ENCODE assay signal across 24 mouse cellular contexts in genomic region chr11:86099341-86099740, GRCm38 (mm10).
DNase-seq lines count a peak whose midpoint lies in the region; ATAC-seq and TF ChIP-seq lines count a peak whose summit lies in the region.
"Had no signal": no experiment of that assay in that cellular context is flagged by ENCODE, and none has a peak within 500 bp of the region (broad histone marks: within the 10 kb centered on the region; RNA-seq: fewer than 3 reads in every experiment).

No protein-coding gene starts in this region.

- no peak overlapping the region for H3K9ac ChIP-seq in liver, adult 2 months (ENCODE audit: low read depth, low read length)
- no peak overlapping the region for H3K9ac ChIP-seq in liver, postnatal 0 days (replicated peaks)
- no peak overlapping the region for H3K9ac ChIP-seq in hindbrain, postnatal 0 days (replicated peaks; ENCODE audit: low read length)
- H3K9ac ChIP-seq: forebrain, embryonic 13.5 days; hindbrain, embryonic 15.5 days; liver, embryonic 15.5 days; midbrain, embryonic 15.5 days; neural tube, embryonic 15.5 days; stomach, embryonic 15.5 days had no signal

- ATAC-seq in liver, postnatal 0 days: no peak
- ATAC-seq in hindbrain, postnatal 0 days: no peak
- ATAC-seq: forebrain, embryonic 13.5 days; midbrain, embryonic 15.5 days; Patski had no signal

- WGBS in liver, adult 2 months: 28% methylated on average over 2 of the region's 2 CpGs
- WGBS in liver, postnatal 0 days (ENCODE audit: insufficient replicate concordance): 56% methylated on average over 2 of the region's 2 CpGs
- WGBS in hindbrain, postnatal 0 days: 68% methylated on average over 2 of the region's 2 CpGs

- H3K27ac ChIP-seq in liver, adult 2 months (replicated peaks; ENCODE audit: insufficient read depth, low read depth, low read length): no peak overlapping the region
- no peak overlapping the region for H3K27ac ChIP-seq in liver, postnatal 0 days (ENCODE audit: low read depth)
- 0 out of 2 replicates have a peak overlapping the region, but pooled peaks have one; percentile 31 for H3K27ac ChIP-seq in bone marrow macrophage, adult 2 months (ENCODE audit: insufficient read depth, low read depth, low read length)
- no peak overlapping the region for H3K27ac ChIP-seq in hindbrain, postnatal 0 days
- H3K27ac ChIP-seq: forebrain, embryonic 13.5 days; hindbrain, embryonic 10.5 days; hindbrain, embryonic 15.5 days; liver, embryonic 15.5 days; midbrain, embryonic 10.5 days; midbrain, embryonic 15.5 days; neural tube, embryonic 15.5 days; stomach, embryonic 15.5 days had no signal

- H3K27me3 ChIP-seq in liver, adult 2 months (ENCODE audit: control insufficient read depth, insufficient read depth, low read length): no peaks in the 10 kb centered on the region
- H3K27me3 ChIP-seq in liver, postnatal 0 days (ENCODE audit: insufficient read depth, low read length): no peaks in the 10 kb centered on the region
- H3K27me3 ChIP-seq in hindbrain, postnatal 0 days (ENCODE audit: insufficient read depth, low read length): no peaks in the 10 kb centered on the region
- H3K27me3 ChIP-seq: forebrain, embryonic 13.5 days; hindbrain, embryonic 15.5 days; liver, embryonic 15.5 days; midbrain, embryonic 15.5 days; neural tube, embryonic 15.5 days; Patski; stomach, embryonic 15.5 days had no signal

- H3K79me2 ChIP-seq in liver, adult 2 months (ENCODE audit: control insufficient read depth, insufficient read depth, low read length): no peaks in the 10 kb centered on the region

- no peaks in the 10 kb centered on the region for H3K36me3 ChIP-seq in liver, adult 2 months (ENCODE audit: control insufficient read depth, insufficient read depth, low read length)
- H3K36me3 ChIP-seq in liver, postnatal 0 days (replicated peaks; ENCODE audit: insufficient read depth, low read length): no peaks in the 10 kb centered on the region
- H3K36me3 ChIP-seq in hindbrain, postnatal 0 days (ENCODE audit: insufficient read depth, low read length): no peaks in the 10 kb centered on the region
- H3K36me3 ChIP-seq: hindbrain, embryonic 15.5 days; midbrain, embryonic 15.5 days; neural tube, embryonic 15.5 days; stomach, embryonic 15.5 days had no signal

- DNase-seq in kidney, adult 9 months: peak; percentile 32
- no peak for DNase-seq in kidney, adult 11 months
- DNase-seq in liver, adult 2 months (ENCODE audit: extremely low read depth, low read depth, low spot score): peak; percentile 16
- DNase-seq in liver, postnatal 0 days: no peak
- peak; percentile 52 for DNase-seq in lung, postnatal 25 days (ENCODE audit: low spot score)
- DNase-seq in hindbrain, postnatal 0 days (ENCODE audit: low spot score): no peak
- DNase-seq: adrenal gland, postnatal 14 days; cerebellum, adult 18-20 months; cerebellum, postnatal 14 days; gastrocnemius, postnatal 14 days; heart, postnatal 14 days; liver; retina, postnatal 1 day; right cerebral cortex, postnatal 14 days had no signal

- H3K9me3 ChIP-seq in liver, postnatal 0 days (ENCODE audit: low read length): no peaks in the 10 kb centered on the region
- no peaks in the 10 kb centered on the region for H3K9me3 ChIP-seq in hindbrain, postnatal 0 days (ENCODE audit: low read length)
- H3K9me3 ChIP-seq: forebrain, embryonic 13.5 days; hindbrain, embryonic 15.5 days; liver, embryonic 15.5 days; midbrain, embryonic 15.5 days; neural tube, embryonic 15.5 days; stomach, embryonic 15.5 days had no signal

- H3K4me2 ChIP-seq in liver, postnatal 0 days (ENCODE audit: low read depth, low read length): no peak overlapping the region
- no peak overlapping the region for H3K4me2 ChIP-seq in hindbrain, postnatal 0 days (ENCODE audit: low read depth, low read length)
- H3K4me2 ChIP-seq: forebrain, embryonic 13.5 days; hindbrain, embryonic 15.5 days; liver, embryonic 15.5 days; midbrain, embryonic 15.5 days; neural tube, embryonic 15.5 days; stomach, embryonic 15.5 days had no signal

- H3K4me3 ChIP-seq in liver, adult 2 months (ENCODE audit: insufficient read depth, low read depth, low read length): no peak overlapping the region
- H3K4me3 ChIP-seq in liver, postnatal 0 days (ENCODE audit: low read depth, low read length): no peak overlapping the region
- no peak overlapping the region for H3K4me3 ChIP-seq in bone marrow macrophage, adult 2 months (ENCODE audit: insufficient read depth, low read length)
- H3K4me3 ChIP-seq in hindbrain, postnatal 0 days (ENCODE audit: low read length): no peak overlapping the region
- H3K4me3 ChIP-seq: forebrain, embryonic 13.5 days; hindbrain, embryonic 10.5 days; hindbrain, embryonic 15.5 days; liver, embryonic 15.5 days; midbrain, embryonic 10.5 days; midbrain, embryonic 15.5 days; neural tube, embryonic 15.5 days; stomach, embryonic 15.5 days had no signal

- TF ChIP-seq POLR2A in liver, adult 2 months (IDR thresholded peaks at IDR 0.05; ENCODE audit: extremely low read depth, insufficient read depth, low read length): no peak
- no peak for TF ChIP-seq POLR2A in bone marrow macrophage, adult 2 months (IDR thresholded peaks at IDR 0.05; ENCODE audit: borderline replicate concordance, low read depth, low read length)

- H3K4me1 ChIP-seq in liver, adult 2 months (ENCODE audit: control insufficient read depth, insufficient read depth, low read length): no peaks in the 10 kb centered on the region
- H3K4me1 ChIP-seq in liver, postnatal 0 days (ENCODE audit: insufficient read depth): no peaks in the 10 kb centered on the region
- peaks cover 3% of the 10 kb centered on the region for H3K4me1 ChIP-seq in bone marrow macrophage, adult 2 months (ENCODE audit: control insufficient read depth, insufficient read depth, low read length)
- H3K4me1 ChIP-seq in hindbrain, postnatal 0 days (ENCODE audit: insufficient read depth, low read length): no peaks in the 10 kb centered on the region
- H3K4me1 ChIP-seq: forebrain, embryonic 13.5 days; hindbrain, embryonic 10.5 days; hindbrain, embryonic 15.5 days; liver, embryonic 15.5 days; midbrain, embryonic 10.5 days; midbrain, embryonic 15.5 days; neural tube, embryonic 15.5 days; stomach, embryonic 15.5 days had no signal

- no peak for TF ChIP-seq CTCF in liver, adult 2 months (IDR thresholded peaks at IDR 0.05; ENCODE audit: low read depth, low read length)
- no peak for TF ChIP-seq CTCF in liver, postnatal 0 days (IDR thresholded peaks at IDR 0.05; ENCODE audit: low read depth)
- no peak for TF ChIP-seq CTCF in bone marrow macrophage, adult 2 months (IDR thresholded peaks at IDR 0.05; ENCODE audit: low read depth, low read length)
- TF ChIP-seq CTCF in hindbrain, postnatal 0 days (IDR thresholded peaks at IDR 0.05; ENCODE audit: low read depth): no peak

- no peak for TF ChIP-seq EP300 in liver, postnatal 0 days (IDR thresholded peaks at IDR 0.05; ENCODE audit: low read depth)

Comparison
In these comparisons a context has a peak if more than half of its experiments do, and no peak if none do; other contexts are left out.
1. DNase-seq: peak in kidney, adult 9 months (single experiment), liver, adult 2 months (single experiment) and lung, postnatal 25 days (single experiment); none in kidney, adult 11 months (single experiment), liver, postnatal 0 days (single experiment) and hindbrain, postnatal 0 days (single experiment).